Mouse (Mus musculus) limb, embryonic 11.5 days (tissue): ENCODE measurements around the gene Gm10330. TPM values are rescaled to one million over a fixed set of nuclear protein-coding genes. Genes with fewer than 3 reads are reported as not detected.
A peak's percentile ranks its signal among the peaks of the same experiment; 100 is the strongest.
"Not testable (repeated sequence)": the region's sequence is repeated elsewhere in the genome, so short reads cannot be mapped to it uniquely, and the experiment has no call there.

Source experiments
- ATAC-seq: fragments of 200-750 bp; cut with Nextera tagmentation; 2 replicates; pipeline ENCODE4 v1.8.0; 2017; ENCODE audit warnings: low read depth; ENCODE audit not compliant: insufficient number of reproducible peaks, low FRiP score, low TSS enrichment
- DNase-seq: peaks from one replicate; pipeline ENCODE4 v3.0.0-alpha.2; 2015; ENCODE audit warnings: low spot score
- H3K27ac ChIP-seq: fragments of 300-500 bp; sonication (generic); replicated peaks from 2 replicates; pipeline ENCODE4 v1.5.1; 2014; ENCODE audit warnings: low read depth, mild to moderate bottlenecking, low read length
- H3K27me3 ChIP-seq: fragments of 300-500 bp; sonication (generic); 2 replicates; pipeline ENCODE4 v1.6.1; 2014; ENCODE audit warnings: mild to moderate bottlenecking, low read length, mixed read lengths; ENCODE audit not compliant: control insufficient read depth, insufficient read depth
- H3K36me3 ChIP-seq: fragments of 300-500 bp; sonication (generic); 2 replicates; pipeline ENCODE4 v1.6.1; 2014; ENCODE audit warnings: mild to moderate bottlenecking, low read length, moderate library complexity, mixed read lengths; ENCODE audit not compliant: control insufficient read depth, insufficient read depth
- H3K4me1 ChIP-seq: fragments of 300-500 bp; sonication (generic); 2 replicates; pipeline ENCODE4 v1.6.1; 2014; ENCODE audit warnings: low read length, mixed read lengths; ENCODE audit not compliant: control insufficient read depth, insufficient read depth
- H3K4me2 ChIP-seq: fragments of 300-500 bp; sonication (generic); 2 replicates; pipeline ENCODE4 v1.6.1; 2014; ENCODE audit warnings: low read depth, mild to moderate bottlenecking, moderate library complexity; ENCODE audit not compliant: severe bottlenecking
- H3K4me3 ChIP-seq: fragments of 300-500 bp; sonication (generic); 2 replicates; pipeline ENCODE4 v1.5.1; 2014; ENCODE audit warnings: low read depth, low read length
- H3K9ac ChIP-seq: fragments of 300-500 bp; sonication (generic); 2 replicates; pipeline ENCODE4 v1.6.1; 2014; ENCODE audit warnings: mild to moderate bottlenecking, low read length
- H3K9me3 ChIP-seq: fragments of 300-500 bp; sonication (generic); 2 replicates; pipeline ENCODE4 v1.6.1; 2016; ENCODE audit warnings: low read length; ENCODE audit not compliant: control insufficient read depth
- WGBS: fragments of 180-500 bp; shearing (Covaris S2); extraction: QIAGEN DNeasy Blood & Tissue Kit; methylation state at CpG from one replicate; pipeline ENCODE4 v1.1.7; 2014; 5-methylcytosine and 5-hydroxymethylcytosine counted together
- polyA plus RNA-seq: library from polyadenylated mRNA; unstranded; fragments of >200 nt; fragmentation: Nextera tagmentation; extraction: Ambion mirVana; gene quantifications from 2 replicates; pipeline ENCODE4 v1.2.1, GENCODE M21; 2014

The Gm10330 gene
- 0.93 and 1.0 TPM in 2 replicates for polyA plus RNA-seq

DNA sequence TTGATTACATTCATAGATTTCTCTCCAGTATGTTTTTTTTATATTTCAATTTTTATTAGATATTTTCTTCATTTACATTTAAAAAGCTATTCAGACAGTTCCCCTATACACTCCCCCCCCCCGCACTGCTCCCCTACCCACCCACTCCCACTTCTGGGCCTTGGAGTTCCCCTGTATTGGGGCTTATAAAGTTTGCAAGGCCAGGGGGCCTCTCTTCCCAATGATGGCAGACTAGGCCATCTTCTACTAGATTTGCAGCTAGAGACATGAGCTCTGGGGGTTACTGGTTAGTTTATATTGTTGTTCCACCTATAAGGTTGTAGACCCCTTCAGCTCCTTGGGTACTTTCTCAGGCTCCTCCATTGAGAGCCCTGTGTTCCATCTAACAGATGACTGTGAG, at the start of gene Gm10330:
Gene Gm10330 (minus strand): TSS at position 101 of the 400 bp plus-strand sequence.
- ATAC-seq, H3K4me2 ChIP-seq, H3K9me3 ChIP-seq, H3K4me1 ChIP-seq, H3K27ac ChIP-seq, H3K4me3 ChIP-seq, H3K27me3 ChIP-seq, DNase-seq, H3K36me3 ChIP-seq, H3K9ac ChIP-seq: not testable (repeated sequence)
- 84% methylated on average over 1 of the region's 1 CpGs for WGBS

DNA sequence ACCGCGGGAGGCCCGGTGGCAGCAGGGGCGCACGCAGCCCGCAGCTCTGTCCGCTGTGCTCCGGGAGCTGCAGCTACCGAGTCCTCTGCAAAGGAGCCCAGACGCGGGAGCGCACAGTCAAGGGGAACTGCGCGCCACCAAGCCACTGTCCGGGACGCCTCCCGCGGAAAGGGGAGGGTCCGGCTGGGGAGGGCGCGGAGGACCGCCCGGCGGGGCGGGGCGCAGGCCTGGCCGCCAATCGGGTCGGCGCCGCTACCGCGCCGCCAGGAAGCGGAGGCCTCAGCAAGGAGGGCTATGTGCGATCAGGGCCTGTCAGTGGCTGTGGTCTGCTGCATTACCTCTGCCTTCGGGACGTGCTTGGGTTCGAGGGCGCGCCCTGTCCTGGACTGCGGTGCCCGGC, 20.7 kb upstream of the Gm10330 start:
- not testable (repeated sequence) for H3K4me1 ChIP-seq, H3K4me2 ChIP-seq, H3K9ac ChIP-seq, H3K27me3 ChIP-seq, H3K36me3 ChIP-seq, H3K27ac ChIP-seq, ATAC-seq, H3K9me3 ChIP-seq
- peak; percentile 28 for DNase-seq
- H3K4me3 ChIP-seq = peak overlapping the region; percentile 20
- 22% methylated on average over 29 of the region's 43 CpGs for WGBS

DNA sequence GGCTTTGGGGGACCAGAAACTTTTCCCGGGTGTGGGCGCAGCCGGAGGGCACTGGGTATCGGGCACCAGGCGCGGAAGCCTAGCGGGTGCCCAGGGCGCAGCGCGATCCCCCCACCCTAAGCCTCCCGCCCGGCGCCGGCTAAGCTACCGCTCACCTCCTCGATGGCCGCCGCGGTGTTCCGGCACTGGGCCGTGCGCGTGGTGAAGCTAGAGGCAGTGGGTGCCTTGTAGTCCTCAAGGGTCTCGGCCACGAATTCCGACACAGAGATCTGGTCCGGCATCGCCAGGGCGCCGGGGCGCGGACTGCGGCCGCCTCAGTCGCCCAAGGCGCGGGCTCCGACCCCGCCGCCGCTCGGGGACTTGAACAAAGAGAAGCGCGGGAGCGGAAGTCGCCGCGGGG, 20.3 kb upstream of the Gm10330 start:
- H3K9me3 ChIP-seq, H3K4me2 ChIP-seq, H3K9ac ChIP-seq, H3K27ac ChIP-seq, H3K4me1 ChIP-seq, ATAC-seq, H3K36me3 ChIP-seq, H3K27me3 ChIP-seq: not testable (repeated sequence)
- WGBS = 9% methylated on average over 30 of the region's 48 CpGs
- H3K4me3 ChIP-seq = peak overlapping the region; percentile 20
- peak; percentile 16 for DNase-seq
